Mouse (Mus musculus) ovary, postnatal 14 days (tissue): Measurements from ENCODE around the gene Nfyb.

ENCODE experiments used
- DNase-seq: peaks from one replicate; pipeline ENCODE4 v3.0.0; 2022; ENCODE audit warnings: low spot score

Nfyb gene

DNA sequence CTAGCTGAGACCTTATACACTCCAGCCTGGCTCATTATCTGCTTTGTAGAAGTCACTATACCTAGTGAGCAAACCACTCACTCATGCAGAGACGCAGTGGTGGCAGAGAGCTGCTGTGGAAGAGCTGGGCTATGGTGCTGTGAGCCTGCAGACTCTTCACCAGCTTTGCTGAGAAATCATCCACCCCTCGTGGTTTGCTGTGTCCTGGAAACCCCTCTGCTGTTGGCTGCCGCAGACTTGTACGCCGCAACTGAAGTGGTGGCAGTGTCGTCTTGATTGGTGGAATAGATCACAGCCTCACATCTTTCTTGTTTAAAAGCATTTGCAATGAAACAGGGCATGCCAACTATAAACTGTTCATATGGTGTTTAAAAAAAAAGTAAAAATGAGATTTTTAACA is 19.6 kb downstream of the Nfyb start:
- no peak for DNase-seq

DNA sequence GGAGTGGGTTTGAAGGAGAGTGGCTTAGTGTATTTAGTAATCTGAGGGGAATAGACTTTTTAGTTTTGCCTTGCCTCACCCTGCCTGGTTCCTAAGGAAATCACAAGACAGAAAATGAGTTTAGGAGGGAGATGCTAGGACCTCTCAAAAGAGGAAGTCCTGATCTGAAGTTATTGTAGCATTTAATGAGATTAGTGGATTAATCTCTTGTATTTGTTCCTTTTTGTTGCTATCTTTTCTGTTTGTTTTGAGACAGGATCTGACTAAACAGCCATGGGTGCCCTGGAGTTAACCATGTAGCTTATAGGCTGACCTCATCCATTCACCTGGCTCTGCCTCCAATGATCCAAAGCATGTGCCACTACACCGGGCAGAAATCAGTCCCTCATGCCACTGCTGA is 21.4 kb downstream of the Nfyb start:
- no peak for DNase-seq

DNA sequence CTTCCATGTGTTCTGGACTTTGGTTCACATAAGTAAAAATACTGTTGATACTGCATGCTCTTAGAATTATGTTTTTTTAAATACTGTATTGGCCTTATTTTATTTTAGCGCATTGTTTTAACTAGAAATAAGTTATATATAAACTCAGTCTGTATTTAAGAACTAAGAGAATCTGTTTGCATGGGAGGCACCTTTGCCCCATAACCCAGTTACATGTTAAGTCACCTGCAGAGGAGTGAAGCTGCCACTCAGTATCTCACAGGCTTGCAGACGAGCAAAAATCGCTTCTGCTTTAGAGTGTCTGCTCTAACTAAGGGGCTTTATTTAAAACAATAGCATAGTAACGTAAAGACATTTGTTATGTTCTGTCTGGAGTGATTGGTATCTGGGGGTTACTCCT is 22.1 kb downstream of the Nfyb start:
- no peak for DNase-seq

DNA sequence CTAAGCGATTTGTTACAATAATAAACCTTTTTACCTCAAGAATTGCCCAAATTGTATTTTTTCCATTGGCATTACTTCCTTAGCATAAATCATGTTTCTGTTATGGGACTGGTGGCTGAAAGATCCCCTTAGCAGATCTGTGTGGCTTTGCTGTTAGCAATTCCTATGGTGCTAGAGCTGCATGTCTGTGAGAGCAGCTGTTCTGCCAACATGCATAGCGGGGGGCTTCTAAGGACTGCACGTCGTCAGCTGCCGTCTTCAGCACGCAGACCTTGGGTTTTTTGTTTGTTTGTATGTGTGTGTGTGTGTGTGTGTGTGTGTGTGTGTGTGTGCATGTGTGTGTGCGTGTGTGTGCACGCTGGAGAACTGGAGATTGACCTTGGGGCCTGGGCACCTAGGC is 22.6 kb downstream of the Nfyb start:
- no peak for DNase-seq

DNA sequence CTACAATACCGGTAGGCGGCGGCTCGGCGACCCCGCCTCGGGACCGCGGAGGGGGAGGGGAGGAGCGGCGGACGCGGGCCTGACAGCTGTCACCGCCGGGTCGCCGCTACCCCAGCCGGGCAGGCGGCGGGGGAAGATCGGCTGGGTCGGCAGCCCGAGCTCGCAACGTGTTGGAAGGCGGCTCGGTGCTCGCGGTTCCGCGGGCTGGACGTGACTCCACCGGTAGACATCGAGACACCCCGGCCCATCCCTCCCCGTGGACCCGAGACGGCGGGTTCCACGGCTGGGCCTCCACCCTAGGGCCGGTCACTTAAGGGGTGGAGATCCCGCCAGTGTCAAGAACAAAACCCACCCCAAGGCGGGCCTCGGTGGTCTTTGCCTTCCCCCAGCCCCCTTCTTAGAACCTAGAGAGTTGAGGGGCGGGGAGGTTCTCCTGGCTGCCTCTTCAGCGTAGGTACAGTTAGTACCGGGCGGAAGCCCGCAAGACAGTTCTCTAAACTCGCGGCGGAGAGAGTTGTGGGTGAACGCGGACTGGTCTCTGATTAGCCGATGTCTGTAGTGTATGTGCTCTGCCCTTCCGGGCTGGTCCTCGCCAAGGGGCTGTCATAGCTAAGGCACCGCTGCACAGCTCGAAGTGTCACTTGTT is 64.5 kb downstream of the Nfyb start:
- no peak for DNase-seq

DNA sequence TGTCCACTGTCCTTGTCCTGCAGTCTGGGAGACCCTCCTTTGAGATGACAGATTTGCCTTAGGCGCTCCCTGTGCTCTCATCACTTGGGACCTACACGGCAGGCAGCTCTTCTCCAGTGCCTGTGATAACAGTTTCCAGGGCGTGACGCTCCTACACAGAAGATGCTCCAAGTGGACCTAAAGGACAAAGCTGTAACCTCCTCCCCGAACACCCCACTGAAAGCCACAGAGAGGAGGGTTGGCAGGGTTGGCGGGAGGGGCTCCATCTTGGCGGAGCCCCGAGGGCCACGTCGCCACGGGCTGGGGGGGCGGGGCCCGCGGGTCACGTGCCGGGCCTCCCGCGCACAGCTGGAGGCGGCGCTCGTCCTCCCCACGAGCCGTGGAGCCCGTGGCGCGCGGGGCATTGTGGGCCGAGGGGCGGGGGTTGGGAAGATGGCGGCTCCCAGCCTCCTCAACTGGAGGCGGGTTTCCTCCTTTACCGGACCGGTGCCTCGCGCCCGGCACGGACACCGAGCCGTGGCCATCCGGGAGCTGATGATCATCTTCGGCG is 65.2 kb downstream of the Nfyb start:
- peak; percentile 85 for DNase-seq
